Mouse (Mus musculus): ENCODE measurements at regions not wholly inside any gene's neighbourhood (a gene's known extent, or its start where the extent isn't known, plus 50 kb on each side); places are given as distances from the start of the nearest gene placed in this dataset.

DNA sequence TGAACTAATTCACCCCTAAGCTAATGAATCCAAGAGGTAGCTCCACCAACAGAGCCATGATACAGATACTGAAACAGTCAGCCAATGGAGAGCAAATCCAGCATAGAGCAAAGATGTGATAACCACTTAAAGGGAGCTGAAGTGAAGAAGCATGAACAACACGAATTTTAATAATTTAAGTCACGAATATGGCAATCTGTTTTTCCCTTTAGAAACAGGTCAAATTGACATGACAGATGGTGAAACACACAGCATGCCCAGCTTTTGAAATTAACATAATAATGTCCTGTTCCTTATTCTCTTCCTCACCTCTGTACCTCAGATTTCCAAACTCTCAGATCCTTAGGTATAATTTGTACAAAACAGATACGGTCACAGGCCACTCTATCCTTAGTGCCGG, 145.9 kb upstream of the Vrk2 start:
- no peak for TF ChIP-seq CTCF (IDR thresholded peaks at IDR 0.05)
- no peak for TF ChIP-seq POLR2A (IDR thresholded peaks at IDR 0.05; ENCODE audit: insufficient read depth, low read depth, low read length)
